In the genomic region with DNA sequence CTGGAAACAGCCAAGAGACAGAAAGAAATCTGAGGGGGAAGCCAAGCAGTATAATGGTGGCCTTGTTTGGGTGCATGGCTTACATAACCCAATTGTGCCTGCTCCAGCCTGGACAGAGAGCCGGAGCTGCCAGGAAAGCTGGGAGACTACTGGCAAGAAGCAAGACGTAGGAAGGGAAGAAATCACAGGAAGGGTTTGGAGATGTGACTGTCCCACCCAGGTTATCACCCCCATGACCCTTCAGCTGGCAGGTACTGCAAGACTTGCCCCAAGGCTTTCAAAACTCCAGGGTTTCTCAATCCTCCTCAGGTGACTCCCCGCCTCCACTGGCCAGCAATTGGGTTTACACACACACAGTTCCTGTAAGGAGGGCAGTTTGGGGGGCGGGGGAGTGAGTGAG, we compare ENCODE assay signal across 12 mouse cellular contexts. TPM values are rescaled to one million over a fixed set of nuclear protein-coding genes. Genes with fewer than 3 reads are reported as not detected.
DNase-seq lines count a peak whose midpoint lies in the region; ATAC-seq lines count a peak whose summit lies in the region.
"Had no signal": no experiment of that assay in that cellular context is flagged by ENCODE, and none has a peak within 500 bp of the region (broad histone marks: within the 10 kb centered on the region; RNA-seq: fewer than 3 reads in every experiment).

A gene (plus strand): TSS at position 152 of the 400 bp plus-strand sequence.

- ATAC-seq in forebrain, embryonic 16.5 days: peak; percentile 49
- peak; percentile 76 for ATAC-seq in megakaryocyte, adult 5-6 weeks (ENCODE audit: poor library complexity, severe bottlenecking)
- ATAC-seq: CD4-positive, CD25-positive, alpha-beta regulatory T cell, adult 4 months had no signal

- no peaks in the 10 kb centered on the region for H3K9me3 ChIP-seq in forebrain, embryonic 16.5 days (ENCODE audit: control insufficient read depth, low read length)

- DNase-seq in frontal cortex, adult 2 months (ENCODE audit: extremely low spot score in 1 of 2, low spot score in 1 of 2): no peak
- no peak for DNase-seq in frontal cortex, postnatal 36 days (ENCODE audit: low spot score in 2 of 2)
- no peak for DNase-seq in left cerebral cortex, postnatal 36 days (ENCODE audit: low spot score in 2 of 2)
- DNase-seq in left cerebral cortex, adult 11 months (ENCODE audit: low spot score): no peak
- no peak for DNase-seq in natural killer cell, adult 2 months (ENCODE audit: low spot score in 2 of 2)
- DNase-seq in thymus, adult 18-20 months: no peak
- DNase-seq: cerebellum, adult 8-10 months; thymus, postnatal 14 days had no signal

- intact Hi-C loops in left cerebral cortex, postnatal 36 days (cut with DNase I): no loop called here

- H3K9ac ChIP-seq in forebrain, embryonic 16.5 days (replicated peaks; ENCODE audit: low read depth, low read length): no peak within 1 kb of the TSS
- H3K9ac ChIP-seq: liver, embryonic 14.5 days had no signal

- 43% methylated on average over 4 of the region's 4 CpGs for WGBS in forebrain, embryonic 16.5 days

- no peak within 1 kb of the TSS for H3K27ac ChIP-seq in forebrain, embryonic 16.5 days (ENCODE audit: low read length)
- H3K27ac ChIP-seq: liver, embryonic 14.5 days had no signal

- no peaks in the 10 kb centered on the region for H3K36me3 ChIP-seq in forebrain, embryonic 16.5 days (ENCODE audit: control insufficient read depth, insufficient read depth)

- 0 out of 2 replicates have a peak, but pooled peaks cover 2% of the 10 kb centered on the region for H3K4me1 ChIP-seq in forebrain, embryonic 16.5 days (replicated peaks; ENCODE audit: control insufficient read depth, insufficient read depth, low read length)

- H3K27me3 ChIP-seq in forebrain, embryonic 16.5 days (replicated peaks; ENCODE audit: control insufficient read depth, insufficient read depth, low read length): no peaks in the 10 kb centered on the region

- H3K4me2 ChIP-seq in forebrain, embryonic 16.5 days (ENCODE audit: low read length): no peak within 1 kb of the TSS

- H3K4me3 ChIP-seq in forebrain, embryonic 16.5 days (replicated peaks; ENCODE audit: low read length): no peak within 1 kb of the TSS

RNA-seq across cellular contexts. Expression of the gene that starts here (rescaled TPM):
- polyA plus RNA-seq in frontal cortex, adult 2 months (2012; rRNA removed): 23.1 and 23.6 TPM in 2 replicates
- total RNA-seq in left cerebral cortex, postnatal 36 days (2021): 10 to 100 TPM; 12.0 to 12.4 TPM
- polyA plus RNA-seq in forebrain, embryonic 16.5 days (2015; fragmentation: Nextera tagmentation; extraction: Ambion mirVana): 1.9 and 2.1 TPM in 2 replicates
- 137 and 168 TPM in 2 replicates for total RNA-seq in megakaryocyte, adult 5-6 weeks (2015)
- 120 and 142 TPM in 2 replicates for total RNA-seq in megakaryocyte, adult 5-6 weeks (2017)

Comparison
In these comparisons a context has a peak if more than half of its experiments do, and no peak if none do; other contexts are left out.
1. RNA of the gene that starts here (total RNA-seq): 120 to 168 TPM in megakaryocyte, adult 5-6 weeks; 12.0 to 12.4 TPM in left cerebral cortex, postnatal 36 days; every median in the first group is over 4 times any median in the second.